Mouse (Mus musculus) cerebellum, postnatal 10 days (tissue): Measurements from ENCODE around the gene Pramef25.
"Not testable (repeated sequence)": the region's sequence is repeated elsewhere in the genome, so short reads cannot be mapped to it uniquely, and the experiment has no call there.

Experiments used
- DNase-seq, 2 experiments: peaks; one replicate each; pipeline ENCODE4 v3.0.0; 2021; ENCODE audit warnings: mixed read lengths in 2 of 2

The Pramef25 gene

GRCm38 (mm10) chr4:143950916-143951315 lies at the start of gene Pramef25:
TSS of gene Pramef25 (minus strand) at chr4:143951016.
- not testable (repeated sequence) for DNase-seq

- not testable (repeated sequence) for DNase-seq
Measured at GRCm38 (mm10) chr4:143994269-143994668, 43.5 kb upstream of the Pramef25 start, which contains the start of gene Pramef17. TSS of gene Pramef17 (minus strand) at chr4:143994369.

GRCm38 (mm10) chr4:143988126-143988525 lies 37.3 kb upstream of the Pramef25 start:
- peak; percentile 44 to 59 for DNase-seq

- DNase-seq = peak; percentile 3 to 50
Measured at GRCm38 (mm10) chr4:143987475-143987941, 36.7 kb upstream of the Pramef25 start.

- peak; percentile 3 to 12 for DNase-seq
Measured at GRCm38 (mm10) chr4:143985733-143986132, 34.9 kb upstream of the Pramef25 start.

GRCm38 (mm10) chr4:143985165-143985564 lies 34.3 kb upstream of the Pramef25 start:
- DNase-seq = not testable (repeated sequence)

- not testable (repeated sequence) for DNase-seq
Measured at GRCm38 (mm10) chr4:143983446-143983845, 32.6 kb upstream of the Pramef25 start.

- DNase-seq = not testable (repeated sequence)
Measured at GRCm38 (mm10) chr4:143966850-143967249, 16.0 kb upstream of the Pramef25 start, which contains the start of gene Gm13101. TSS of gene Gm13101 (minus strand) at chr4:143966950.

- DNase-seq = not testable (repeated sequence)
Measured at GRCm38 (mm10) chr4:143900280-143900679, 50.5 kb downstream of the Pramef25 start, which contains the start of gene Pramef6. TSS of gene Pramef6 (minus strand) at chr4:143900380.
